Mouse (Mus musculus) heart, postnatal 36 days (tissue): ENCODE data around the gene Mef2c. TPM values are rescaled to one million over a fixed set of nuclear protein-coding genes. Genes with fewer than 3 reads are reported as not detected.

Source experiments
- DNase-seq, 2 experiments: peaks; one replicate each; pipeline ENCODE4 v3.0.0; 2021 to 2022
- intact Hi-C: fragments of 180-260 bp; cut with DNase I; formaldehyde crosslinking; loops from one replicate; pipeline ENCODE4 v1.15.1; 2025
- total RNA-seq, 2 experiments: library from RNA; stranded (reverse); gene quantifications; 2 replicates each; pipeline ENCODE4 v1.2.3; 2021

Mef2c gene
- total RNA-seq = 10 to 100 TPM; 57.7 to 73.6 TPM

- intact Hi-C loops = no loop called here
- DNase-seq = no peak
These were observed at the start of gene Mef2c for GRCm38 (mm10) chr13:83503919-83504318. Gene Mef2c, plus strand, starts transcription at chr13:83504034.

GRCm38 (mm10) chr13:83458729-83459128 lies 45.1 kb upstream of the Mef2c start:
- no peak for DNase-seq
- intact Hi-C loops = no loop called here

- intact Hi-C loops = no loop called here
- no peak for DNase-seq
These were observed 44.2 kb upstream of the Mef2c start for GRCm38 (mm10) chr13:83459600-83459999.

- DNase-seq = no peak
- intact Hi-C loops = no loop called here
These were observed 43.2 kb upstream of the Mef2c start for GRCm38 (mm10) chr13:83460620-83461019.

GRCm38 (mm10) chr13:83461556-83461955 lies 42.3 kb upstream of the Mef2c start:
- no peak for DNase-seq
- intact Hi-C loops = no loop called here

- intact Hi-C loops = no loop called here
- DNase-seq = no peak
These were observed 37.1 kb upstream of the Mef2c start for GRCm38 (mm10) chr13:83466756-83467155.

- DNase-seq = no peak
- intact Hi-C loops = no loop called here
These were observed 35.0 kb upstream of the Mef2c start for GRCm38 (mm10) chr13:83468794-83469193.

GRCm38 (mm10) chr13:83473755-83474154 lies 30.1 kb upstream of the Mef2c start:
- intact Hi-C loops = no loop called here
- DNase-seq = no peak

- DNase-seq = no peak
- intact Hi-C loops = no loop called here
These were observed 23.4 kb upstream of the Mef2c start for GRCm38 (mm10) chr13:83480388-83480787.

- DNase-seq = peak in 1 of 2 experiments; percentile 13
- intact Hi-C loops = no loop called here
These were observed 22.5 kb upstream of the Mef2c start for GRCm38 (mm10) chr13:83481310-83481709.

GRCm38 (mm10) chr13:83482087-83482486 lies 21.7 kb upstream of the Mef2c start:
- intact Hi-C loops = no loop called here

GRCm38 (mm10) chr13:83484215-83484614 lies 19.6 kb upstream of the Mef2c start:
- intact Hi-C loops = no loop called here
- DNase-seq = no peak

More at GRCm38 (mm10) chr13:83482087-83482486, 21.7 kb upstream of the Mef2c start:
- no peak for DNase-seq

GRCm38 (mm10) chr13:83484721-83485369 lies 19.0 kb upstream of the Mef2c start:
- no peak for DNase-seq
- intact Hi-C loops = no loop called here

GRCm38 (mm10) chr13:83492051-83492450 lies 11.8 kb upstream of the Mef2c start:
- intact Hi-C loops = no loop called here
- no peak for DNase-seq

GRCm38 (mm10) chr13:83497708-83498107 lies 6.1 kb upstream of the Mef2c start:
- intact Hi-C loops = no loop called here
- DNase-seq = no peak

GRCm38 (mm10) chr13:83499526-83499925 lies 4.3 kb upstream of the Mef2c start:
- intact Hi-C loops = no loop called here
- no peak for DNase-seq

- DNase-seq = no peak
- intact Hi-C loops = no loop called here
These were observed 3.9 kb downstream of the Mef2c start for GRCm38 (mm10) chr13:83507687-83508086.

GRCm38 (mm10) chr13:83515013-83515547 lies 11.2 kb downstream of the Mef2c start:
- intact Hi-C loops = no loop called here
- DNase-seq = no peak

GRCm38 (mm10) chr13:83517660-83518609 lies 14.1 kb downstream of the Mef2c start:
- DNase-seq = peak; percentile 71 to 77
- intact Hi-C loops = no loop called here

GRCm38 (mm10) chr13:83520807-83521206 lies 17.0 kb downstream of the Mef2c start:
- no peak for DNase-seq

More at GRCm38 (mm10) chr13:83520807-83521206, 17.0 kb downstream of the Mef2c start:
- intact Hi-C loops = loop anchor here (10.0 kb wide), 3 partner anchors 1256 to 1736 kb away; partner anchors contain the start of gene Cetn3
